Mouse (Mus musculus) spleen, postnatal 4 days (tissue): Measurements from ENCODE around the gene Dock9.
A peak's percentile ranks its signal among the peaks of the same experiment; 100 is the strongest.
"Not testable (repeated sequence)": the region's sequence is repeated elsewhere in the genome, so short reads cannot be mapped to it uniquely, and the experiment has no call there.

ENCODE experiments used
- DNase-seq, 2 experiments: peaks; one replicate each; pipeline ENCODE4 v3.0.0; 2022; ENCODE audit warnings: low spot score in 2 of 2

Gene Dock9

DNA sequence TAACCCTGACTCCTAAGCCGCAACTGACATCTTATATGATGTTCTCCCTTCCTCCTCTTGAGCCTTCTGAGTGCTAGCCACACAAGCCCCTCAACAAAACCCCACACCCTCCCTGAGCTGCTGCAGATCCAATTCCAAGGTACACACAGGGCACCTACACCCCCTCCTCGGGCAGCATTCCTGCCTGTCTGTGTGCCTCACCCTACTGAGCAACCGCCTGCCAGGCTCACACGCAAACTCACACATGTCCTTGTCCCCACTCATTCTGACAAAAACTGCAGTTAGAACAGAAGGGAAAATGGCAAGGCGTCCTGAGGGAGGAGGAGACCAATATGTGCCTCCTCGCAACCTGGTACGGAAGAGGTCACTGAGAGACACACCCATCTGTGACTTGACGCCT, 60.4 kb downstream of the Dock9 start:
- no peak for DNase-seq

- DNase-seq: no peak
Observed at GRCm38 (mm10) chr14:121735678-121736077, 62.0 kb downstream of the Dock9 start.

GRCm38 (mm10) chr14:121734217-121734616, 63.4 kb downstream of the Dock9 start:
- no peak for DNase-seq

DNA sequence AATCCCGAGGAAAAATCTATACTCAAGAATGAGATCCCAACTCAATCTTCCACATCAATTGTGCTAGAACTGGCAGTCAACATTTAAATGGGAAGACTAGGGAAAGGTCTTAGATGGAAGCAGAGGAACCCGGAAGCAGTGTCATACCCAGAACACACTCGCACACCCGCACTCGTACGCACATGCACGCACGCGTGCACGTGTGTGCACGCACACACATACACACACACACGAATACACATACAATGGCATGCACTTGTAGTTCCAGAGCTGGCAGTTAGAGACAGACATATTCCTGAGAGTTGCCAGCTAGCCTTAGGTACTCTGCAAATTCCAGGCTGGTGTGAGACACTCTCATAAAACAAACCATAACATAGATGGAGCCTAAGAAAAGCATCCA, 63.9 kb downstream of the Dock9 start:
- DNase-seq: no peak

- DNase-seq: no peak
Observed at GRCm38 (mm10) chr14:121732196-121732595, 65.4 kb downstream of the Dock9 start.

- peak in 1 of 2 experiments; percentile 49 for DNase-seq
Observed at GRCm38 (mm10) chr14:121731688-121732168, 65.9 kb downstream of the Dock9 start.

DNA sequence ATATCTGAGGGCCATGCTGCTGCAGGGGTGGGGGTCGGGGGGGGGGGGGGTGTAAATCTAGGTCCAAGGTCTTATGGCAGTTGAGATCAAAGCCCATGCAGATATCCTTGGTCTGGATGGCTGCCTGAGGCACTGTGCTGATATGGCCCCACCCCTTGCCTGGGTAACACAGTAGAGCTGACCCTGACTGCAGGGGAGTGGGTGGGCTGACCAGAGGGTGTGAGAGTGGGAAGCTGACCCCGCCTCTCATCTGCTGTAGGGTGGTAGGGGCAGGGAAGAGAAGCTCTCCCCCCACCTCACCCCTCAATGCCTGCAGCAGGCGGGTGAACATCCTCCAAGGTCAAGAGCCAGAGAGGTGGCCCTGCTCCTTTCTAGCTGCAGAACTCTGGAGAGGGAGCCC, 66.7 kb downstream of the Dock9 start:
- DNase-seq: no peak

DNA sequence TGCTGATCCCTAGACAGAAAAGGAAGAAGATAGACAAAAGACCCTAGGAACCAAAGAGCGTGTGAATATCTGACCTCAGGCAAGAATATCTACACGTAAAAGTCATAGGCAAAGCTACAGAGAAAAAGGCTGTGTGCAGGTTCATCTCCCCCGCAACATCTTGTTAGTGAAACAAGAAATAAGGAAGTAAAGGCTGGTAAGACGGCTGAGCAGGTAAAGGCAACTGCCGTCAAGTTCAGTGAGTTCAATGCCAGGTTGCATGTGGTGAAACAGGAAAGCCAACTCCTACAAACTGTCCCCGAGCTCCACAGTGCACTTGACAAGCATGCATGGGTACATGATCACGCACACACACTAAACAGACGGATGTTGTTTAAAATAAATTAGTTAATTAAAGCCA, 69.6 kb downstream of the Dock9 start:
- DNase-seq: no peak

GRCm38 (mm10) chr14:121724501-121724900, 73.1 kb downstream of the Dock9 start:
- DNase-seq: no peak

DNA sequence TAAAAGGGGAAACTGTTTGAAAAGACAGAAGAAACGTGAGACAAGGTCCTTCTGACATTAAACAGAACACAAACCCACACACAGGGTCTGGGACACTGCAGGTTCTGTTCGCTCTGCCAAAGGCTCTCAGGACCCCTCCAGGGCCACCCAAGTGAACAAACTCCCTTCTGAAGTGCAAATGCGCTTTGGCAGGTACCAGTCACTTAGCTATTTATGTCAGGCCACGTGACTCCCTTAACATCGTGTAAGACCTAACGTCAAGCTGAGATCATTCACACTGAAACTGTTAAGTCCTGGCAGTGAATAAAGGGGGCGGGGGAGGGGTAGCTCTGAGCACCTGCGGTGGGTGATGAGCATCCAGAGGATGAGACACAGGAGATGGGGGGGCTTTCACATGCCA, 74.9 kb downstream of the Dock9 start:
- no peak for DNase-seq

GRCm38 (mm10) chr14:121721431-121721830, 76.2 kb downstream of the Dock9 start:
- DNase-seq: no peak

- DNase-seq: no peak
Observed at GRCm38 (mm10) chr14:121719638-121720601, 77.7 kb downstream of the Dock9 start.

DNA sequence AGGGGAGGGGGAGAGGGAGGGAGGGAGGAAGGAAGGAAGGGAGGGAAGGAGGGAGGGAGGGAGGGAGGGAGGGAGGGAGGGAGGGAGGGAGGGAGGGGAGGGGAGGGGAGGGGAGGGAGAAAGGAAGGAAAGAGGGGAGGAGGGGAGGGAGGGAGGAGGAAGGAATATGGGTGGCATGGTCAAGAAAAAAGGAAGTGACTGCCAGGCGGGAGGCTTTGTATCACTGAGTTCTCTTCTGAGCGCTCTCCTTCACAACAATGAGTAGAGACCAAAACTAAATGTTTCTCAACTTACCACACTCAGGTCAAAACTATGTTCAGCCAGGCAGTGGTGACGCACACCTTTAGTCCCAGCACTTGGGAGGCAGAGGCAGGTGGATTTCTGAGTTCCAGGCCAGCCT, 82.8 kb downstream of the Dock9 start:
- DNase-seq: not testable (repeated sequence)

DNA sequence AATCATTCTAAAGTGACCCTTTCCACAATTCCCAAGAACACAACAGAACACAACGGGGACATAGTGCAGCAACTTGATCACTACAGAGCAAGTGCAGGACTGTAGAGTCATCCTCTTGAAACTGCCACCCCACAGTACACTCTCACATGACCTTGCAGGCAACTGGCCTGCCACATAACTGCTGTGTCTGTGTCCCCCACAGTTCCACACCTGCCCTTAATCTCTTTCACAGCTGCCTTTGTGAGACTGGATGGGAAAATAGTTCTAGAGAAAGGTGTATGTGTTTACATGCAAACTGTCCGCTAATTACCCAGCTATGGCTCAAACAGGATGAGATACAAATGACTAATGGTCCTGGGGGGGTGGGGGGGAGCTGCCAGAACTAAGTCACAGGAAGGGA, 83.4 kb downstream of the Dock9 start:
- no peak for DNase-seq

DNA sequence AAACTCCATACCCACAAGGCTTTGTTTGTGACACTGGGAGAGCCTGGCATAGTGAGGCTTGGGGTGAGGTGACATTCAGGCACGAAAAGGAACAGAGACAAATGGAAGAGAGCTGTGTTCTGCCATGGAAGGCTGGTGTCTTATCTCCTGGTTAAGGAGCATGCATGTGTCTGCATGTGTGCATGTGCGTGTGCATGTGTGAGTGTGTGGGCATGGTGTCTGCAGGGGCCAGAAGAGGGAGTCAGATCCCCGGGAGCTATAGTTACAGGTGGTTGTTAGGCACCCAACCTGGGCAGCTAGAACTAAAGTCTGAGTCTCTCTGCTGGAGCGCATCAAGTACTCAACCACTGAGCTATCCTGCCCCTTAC, 83.8 kb downstream of the Dock9 start:
- no peak for DNase-seq

DNA sequence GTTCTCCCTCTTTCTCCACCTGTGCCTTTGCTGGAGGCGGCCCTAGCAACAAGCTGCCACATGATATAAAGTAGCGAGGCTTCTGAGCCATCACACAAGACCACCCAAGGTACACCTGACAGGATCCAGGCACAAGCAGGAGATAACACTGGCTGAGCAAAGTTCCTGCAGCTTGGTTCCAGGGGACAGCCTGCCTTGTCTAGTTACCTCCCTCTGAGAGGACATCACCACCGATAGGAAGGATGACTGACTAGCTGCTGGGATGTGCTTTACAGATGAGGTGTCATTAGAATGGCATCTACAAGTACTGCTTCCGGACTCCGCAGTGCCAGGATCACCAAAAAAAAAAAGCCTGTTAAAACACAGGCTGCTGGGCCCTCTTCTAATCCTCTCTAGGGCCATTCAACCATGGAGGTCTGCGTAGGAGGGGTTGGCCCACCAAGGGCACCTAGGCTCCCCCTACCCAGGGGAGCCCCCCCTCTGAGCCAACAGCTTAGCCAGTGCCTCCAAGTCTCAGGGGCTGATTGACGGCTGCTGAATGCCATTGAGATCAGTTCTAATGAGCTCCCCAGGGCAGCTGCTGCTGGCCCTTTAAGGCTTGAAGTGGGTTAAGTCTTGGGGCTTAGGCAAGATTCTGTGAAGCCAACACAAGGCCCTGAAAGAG, 84.3 kb downstream of the Dock9 start:
- no peak for DNase-seq

GRCm38 (mm10) chr14:121711089-121711826, 86.4 kb downstream of the Dock9 start:
- DNase-seq: no peak

DNA sequence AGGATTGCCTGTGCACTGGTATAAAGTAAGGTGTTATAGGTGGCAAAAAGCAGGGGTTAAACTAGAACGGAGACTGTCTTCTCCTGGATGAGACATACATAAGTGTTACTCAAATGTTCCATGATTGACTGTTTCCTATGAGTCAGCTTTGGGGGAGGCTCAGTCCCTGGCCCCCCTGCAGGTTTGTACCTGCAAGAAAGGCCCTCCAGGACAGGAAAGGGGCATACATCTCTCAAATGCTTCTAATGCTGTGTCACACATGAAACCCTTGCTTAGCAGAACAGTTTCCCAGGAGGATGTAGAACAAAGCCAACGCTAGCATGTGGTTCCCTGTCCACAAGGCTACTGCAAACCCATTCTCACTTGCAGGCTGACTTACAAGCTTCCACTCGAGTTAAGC, 87.5 kb downstream of the Dock9 start:
- no peak for DNase-seq

DNA sequence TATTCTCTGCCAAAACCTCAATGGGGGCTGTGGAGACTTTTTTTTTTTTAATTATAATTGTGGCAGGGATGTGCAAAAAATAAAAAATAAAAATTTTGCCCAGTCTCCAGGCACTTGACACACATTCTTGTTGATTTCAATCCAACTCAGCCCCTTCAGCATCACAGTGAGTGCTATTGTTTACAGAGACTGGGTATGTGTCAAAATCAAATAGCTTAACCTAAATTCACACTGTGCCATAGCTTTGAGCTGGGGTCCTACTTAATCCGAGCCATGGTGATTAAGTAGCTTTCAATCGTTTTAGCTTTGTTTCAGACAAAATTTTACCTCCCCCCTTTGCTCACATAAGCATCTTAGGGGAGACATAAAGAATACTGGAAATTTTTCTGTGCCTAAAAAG, 89.4 kb downstream of the Dock9 start:
- DNase-seq: no peak

GRCm38 (mm10) chr14:121706482-121706901, 91.1 kb downstream of the Dock9 start:
- DNase-seq: no peak

- DNase-seq: no peak
Observed at GRCm38 (mm10) chr14:121705644-121706043, 92.0 kb downstream of the Dock9 start.

DNA sequence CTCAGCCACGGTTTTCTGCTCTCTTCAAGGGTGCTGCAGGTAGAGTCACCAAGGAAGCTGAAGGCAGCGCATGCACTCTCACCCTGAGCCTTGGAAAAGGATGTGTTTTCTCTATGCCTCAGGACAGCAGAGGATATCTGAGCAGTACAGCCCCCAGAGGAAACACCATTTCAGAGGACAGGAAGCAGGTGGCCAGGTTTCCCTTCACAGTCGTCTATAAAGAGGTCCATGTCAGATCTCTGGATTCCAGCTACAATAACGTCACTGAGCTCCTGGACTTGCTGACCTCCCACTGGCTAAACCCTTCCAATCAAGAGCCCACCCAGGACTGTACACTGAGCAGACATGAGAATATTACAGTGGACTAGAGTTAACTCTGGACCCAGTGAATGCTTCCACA, 95.1 kb downstream of the Dock9 start:
- DNase-seq: no peak
